Mouse (Mus musculus) embryo, embryonic 9.5 days (tissue): ENCODE data around the gene Cfdp1.
"Not testable (repeated sequence)": the region's sequence is repeated elsewhere in the genome, so short reads cannot be mapped to it uniquely, and the experiment has no call there.

Experiments
- DNase-seq: peaks from one replicate; pipeline ENCODE4 v3.0.0-alpha.2; 2017; ENCODE audit errors: extremely low spot score

The Cfdp1 gene

GRCm38 (mm10) chr8:111855977-111856376 is 1.9 kb upstream of the Cfdp1 start:
- no peak for DNase-seq

GRCm38 (mm10) chr8:111853219-111853618 is 872 bp downstream of the Cfdp1 start:
- not testable (repeated sequence) for DNase-seq

- DNase-seq: no peak
Measured at GRCm38 (mm10) chr8:111846746-111847145, 7.3 kb downstream of the Cfdp1 start.

DNA sequence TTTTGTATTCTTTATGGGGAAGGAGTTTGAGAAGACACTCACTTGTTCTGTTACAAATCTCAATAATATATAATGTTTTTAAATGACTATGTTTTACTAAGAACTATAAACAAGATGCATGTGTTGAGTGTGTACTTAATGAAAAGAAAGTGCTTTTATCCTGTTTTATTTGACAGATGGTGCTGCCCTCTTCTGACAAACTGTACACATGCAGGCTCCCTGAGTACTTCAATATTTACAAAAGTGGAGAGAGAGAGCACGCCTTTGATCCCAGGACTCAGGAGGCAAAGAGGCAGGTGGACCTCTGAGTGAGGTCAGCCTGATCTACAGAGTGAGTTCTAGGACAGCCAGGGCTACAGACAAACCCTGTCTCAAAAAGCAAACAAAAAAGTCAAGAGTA is 18.6 kb downstream of the Cfdp1 start:
- DNase-seq: no peak

DNA sequence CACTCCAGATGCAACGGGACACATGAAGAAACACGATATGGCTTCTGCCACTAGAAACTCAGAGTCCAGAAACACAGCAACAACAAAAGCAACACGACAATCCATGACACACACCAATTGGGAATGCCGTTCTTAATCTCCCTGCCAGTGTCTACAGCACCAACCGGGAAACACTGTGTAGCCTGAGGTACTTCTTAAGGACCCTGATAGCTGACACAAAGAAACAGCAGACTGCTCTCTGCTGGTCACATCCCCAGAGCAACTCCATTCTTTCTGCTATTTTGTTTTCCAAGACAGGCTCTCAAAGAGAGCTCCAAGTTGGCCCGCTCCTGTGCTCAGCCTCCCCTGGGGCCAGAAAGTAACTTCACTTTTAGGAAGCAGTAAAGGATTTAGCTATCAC is 20.1 kb downstream of the Cfdp1 start:
- DNase-seq: no peak

GRCm38 (mm10) chr8:111832983-111833382 is 21.1 kb downstream of the Cfdp1 start:
- DNase-seq: no peak

- DNase-seq: no peak
Measured at GRCm38 (mm10) chr8:111831996-111832395, 22.1 kb downstream of the Cfdp1 start.

GRCm38 (mm10) chr8:111828595-111828994 is 25.5 kb downstream of the Cfdp1 start:
- DNase-seq: no peak

DNA sequence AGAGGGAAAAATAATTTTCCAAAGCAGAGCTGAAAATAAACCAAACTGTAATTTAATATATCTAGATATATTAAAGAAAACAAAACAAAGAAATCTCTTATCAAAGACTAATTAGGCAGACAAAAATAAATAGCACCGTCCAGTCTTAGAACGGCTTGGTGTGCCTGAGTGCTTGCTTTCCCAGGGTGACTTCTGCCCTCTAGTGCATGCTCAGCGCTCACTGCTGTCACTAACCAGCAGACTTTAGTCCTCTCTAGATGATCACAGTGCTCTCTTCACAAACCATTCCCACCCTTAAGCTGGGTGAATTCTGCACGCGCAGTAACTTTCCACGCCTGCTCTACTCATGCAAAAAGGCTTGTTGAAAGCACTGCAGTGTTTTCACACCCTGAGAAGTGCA is 28.9 kb downstream of the Cfdp1 start:
- DNase-seq: no peak

DNA sequence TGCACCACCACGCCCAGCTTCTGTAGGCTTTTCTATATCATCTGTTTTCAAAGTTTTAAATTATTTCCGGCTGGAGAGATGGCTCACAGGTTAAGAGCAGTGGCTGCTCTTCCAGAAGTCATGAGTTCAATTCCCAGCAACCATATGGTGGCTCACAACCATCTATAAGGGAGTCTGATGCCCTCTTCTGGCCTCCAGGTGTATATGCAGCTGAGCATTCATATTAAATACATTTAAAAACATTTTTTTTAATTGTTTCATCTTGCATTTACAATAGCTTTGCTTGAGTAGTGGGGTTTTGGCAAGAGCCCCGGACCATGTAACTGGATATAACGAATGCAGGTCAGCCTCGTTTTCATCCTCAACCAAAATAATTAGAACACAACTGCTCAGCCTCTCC is 29.8 kb downstream of the Cfdp1 start:
- DNase-seq: no peak

GRCm38 (mm10) chr8:111821199-111821598 is 32.9 kb downstream of the Cfdp1 start:
- DNase-seq: no peak

DNA sequence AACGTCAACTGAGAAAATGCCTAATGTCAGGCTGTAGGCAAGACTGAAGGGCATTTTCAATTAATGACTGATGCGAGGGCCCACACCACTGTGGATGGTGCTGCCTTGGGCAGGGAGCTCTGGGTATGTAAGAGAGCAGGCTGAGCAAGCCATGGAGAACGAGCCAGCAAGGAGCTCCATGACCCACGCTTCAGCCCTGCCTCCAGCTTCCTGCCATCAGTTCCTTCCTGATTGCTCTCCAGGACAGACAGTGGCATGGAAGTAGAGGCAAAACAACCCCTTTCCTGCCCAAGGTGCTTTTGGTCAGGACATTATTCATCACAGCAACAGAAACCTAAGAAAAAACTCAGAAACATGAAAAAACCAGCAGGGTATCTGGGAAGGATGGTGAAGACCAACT is 33.4 kb downstream of the Cfdp1 start:
- DNase-seq: no peak

GRCm38 (mm10) chr8:111820018-111820417 is 34.1 kb downstream of the Cfdp1 start:
- DNase-seq: no peak

- DNase-seq: no peak
Measured at GRCm38 (mm10) chr8:111818556-111818955, 35.5 kb downstream of the Cfdp1 start.

DNA sequence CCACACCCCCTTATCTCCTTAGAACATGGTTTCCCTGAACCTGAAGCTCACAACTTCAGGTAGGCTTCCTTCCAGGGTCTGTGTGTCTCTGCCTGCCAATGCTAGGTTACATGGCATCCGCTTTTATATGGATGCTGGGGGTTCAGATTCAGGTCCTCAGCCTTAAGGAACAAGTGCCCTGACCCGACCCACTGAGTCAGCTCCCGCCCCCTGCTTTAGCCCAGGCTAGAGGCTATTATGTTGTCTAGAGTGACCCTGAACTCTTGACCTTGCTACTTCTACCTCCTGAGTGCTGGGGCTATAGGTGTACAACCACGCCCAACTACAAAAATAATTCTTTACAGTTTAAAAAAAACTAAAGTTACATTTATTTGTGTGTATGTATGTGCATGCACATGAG is 39.0 kb downstream of the Cfdp1 start:
- DNase-seq: no peak

GRCm38 (mm10) chr8:111813818-111814217 is 40.3 kb downstream of the Cfdp1 start:
- DNase-seq: no peak

- no peak for DNase-seq
Measured at GRCm38 (mm10) chr8:111812835-111813234, 41.3 kb downstream of the Cfdp1 start.

GRCm38 (mm10) chr8:111810656-111811336 is 43.3 kb downstream of the Cfdp1 start:
- DNase-seq: no peak

DNA sequence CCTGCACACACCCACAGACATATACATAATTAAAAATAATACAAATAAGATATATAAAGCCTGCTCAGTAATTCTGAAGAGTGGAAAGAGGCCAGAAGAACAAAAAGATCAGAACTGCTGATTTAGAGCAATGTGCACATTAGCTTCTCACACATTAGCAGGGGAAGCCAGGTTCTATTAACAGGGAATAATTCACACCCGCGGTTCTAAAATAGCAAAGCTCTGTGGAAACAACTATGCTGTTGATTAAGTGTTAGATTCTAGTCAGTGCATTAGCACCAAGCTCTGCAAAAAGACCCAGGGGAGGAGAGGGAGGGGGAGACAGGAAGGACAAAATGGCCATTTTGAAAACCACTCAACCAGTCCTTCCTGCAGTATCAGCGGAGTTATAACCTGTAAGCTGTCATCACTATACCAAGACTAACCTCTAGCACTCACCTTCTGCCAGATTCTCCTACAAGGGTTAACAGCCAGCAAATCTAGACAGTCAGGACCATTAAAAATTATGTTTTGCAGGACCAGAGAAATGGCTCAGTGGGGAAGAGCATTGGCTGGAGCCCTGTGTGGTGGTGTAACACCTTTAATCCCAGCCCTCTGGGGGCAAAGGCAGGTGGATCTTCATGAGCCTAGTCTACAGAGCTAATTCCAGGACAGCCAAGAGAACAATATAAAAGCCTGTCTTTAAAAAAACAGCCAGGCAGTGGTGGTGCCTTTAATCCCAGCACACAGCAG is 45.0 kb downstream of the Cfdp1 start:
- DNase-seq: no peak

GRCm38 (mm10) chr8:111808006-111808405 is 46.1 kb downstream of the Cfdp1 start:
- no peak for DNase-seq

- no peak for DNase-seq
Measured at GRCm38 (mm10) chr8:111803362-111803761, 50.7 kb downstream of the Cfdp1 start.

GRCm38 (mm10) chr8:111802256-111802655 is 51.8 kb downstream of the Cfdp1 start:
- no peak for DNase-seq

- DNase-seq: peak; percentile 16
Measured at GRCm38 (mm10) chr8:111801456-111801855, 52.6 kb downstream of the Cfdp1 start.
